Mouse (Mus musculus) liver, embryonic 18 days (tissue): ENCODE data around the gene Folr2. TPM values are rescaled to one million over a fixed set of nuclear protein-coding genes. Genes with fewer than 3 reads are reported as not detected.

Source experiments
- polyA plus RNA-seq: library from polyadenylated mRNA; depleted of rRNA; stranded (reverse); fragments of >200 nt; gene quantifications from 2 replicates; pipeline ENCODE4 v1.2.3, GENCODE M21; 2012; rRNA removed

Gene Folr2
- polyA plus RNA-seq = 16.4 and 18.0 TPM in 2 replicates

GRCm38 (mm10) chr7:101857094-101857493 lies at the start of gene Folr2:
Folr2 (minus strand) TSS chr7:101857194.

GRCm38 (mm10) chr7:101906287-101906681 lies 49.3 kb upstream of the Folr2 start, which contains the start of gene Tomt:
Tomt (minus strand) TSS chr7:101906359.

GRCm38 (mm10) chr7:101905561-101906286 lies 48.7 kb upstream of the Folr2 start, which contains the start of gene Lamtor1:
Lamtor1 (plus strand) TSS chr7:101905904.

GRCm38 (mm10) chr7:101870629-101871028 lies 13.6 kb upstream of the Folr2 start, which contains the start of gene Folr1:
Folr1 (minus strand) TSS chr7:101870788.

GRCm38 (mm10) chr7:101863415-101863814 lies 6.4 kb upstream of the Folr2 start, which contains the start of gene Anapc15:
Anapc15 (plus strand) TSS chr7:101863715.

GRCm38 (mm10) chr7:101837606-101838471 lies 19.2 kb downstream of the Folr2 start, which contains the start of gene Inppl1:
Inppl1 (minus strand) TSS chr7:101838229.

GRCm38 (mm10) chr7:101817861-101818401 lies 39.1 kb downstream of the Folr2 start, which contains the start of gene Phox2a:
Phox2a (plus strand) TSS chr7:101818313.

Other genes with a start within 250 kb of the Folr2 start
- gene Clpb, start 193.6 kb downstream of the Folr2 start, polyA plus RNA-seq = 9.7 and 9.8 TPM in 2 replicates
- not detected in 2 replicates for gene Phox2a, start 38.9 kb downstream of the Folr2 start, polyA plus RNA-seq
- gene Inppl1, start 19.0 kb downstream of the Folr2 start, polyA plus RNA-seq = 8.9 and 10.5 TPM in 2 replicates
- gene Anapc15, start 6.5 kb upstream of the Folr2 start, polyA plus RNA-seq = 30.0 TPM in 2 replicates
- 0.36 and 0.81 TPM in 2 replicates for gene Folr1, start 13.6 kb upstream of the Folr2 start, polyA plus RNA-seq
- gene Lamtor1, start 48.7 kb upstream of the Folr2 start, polyA plus RNA-seq = 62.9 and 68.3 TPM in 2 replicates
- gene Tomt, start 49.2 kb upstream of the Folr2 start, polyA plus RNA-seq = 0.07 TPM in 2 replicates
- 3.7 and 4.5 TPM in 2 replicates for gene Lrrc51, start 76.7 kb upstream of the Folr2 start, polyA plus RNA-seq
- gene Numa1, start 76.9 kb upstream of the Folr2 start, polyA plus RNA-seq = 17.2 and 21.1 TPM in 2 replicates
- 31.9 and 35.6 TPM in 2 replicates for gene Il18bp, start 161.5 kb upstream of the Folr2 start, polyA plus RNA-seq
- 17.7 and 20.7 TPM in 2 replicates for gene Rnf121, start 208.3 kb upstream of the Folr2 start, polyA plus RNA-seq
- 8.8 and 12.2 TPM in 2 replicates for gene Xndc1, start 208.3 kb upstream of the Folr2 start, polyA plus RNA-seq
- 1.00 and 1.0 TPM in 2 replicates for gene Xntrpc, start 208.5 kb upstream of the Folr2 start, polyA plus RNA-seq
- 0.10 TPM in 1 of 2 replicates, not detected in the other for gene Trpc2, start 225.9 kb upstream of the Folr2 start, polyA plus RNA-seq
- gene Art1, start 244.5 kb upstream of the Folr2 start, polyA plus RNA-seq = 0.02 and 0.07 TPM in 2 replicates